Mouse (Mus musculus) CH12.LX (cell line): ENCODE data around the gene Sell. TPM values are rescaled to one million over a fixed set of nuclear protein-coding genes. Genes with fewer than 3 reads are reported as not detected.

Experiments used
- DNase-seq: peaks from one replicate; pipeline ENCODE4 v3.0.0-alpha.2; 2013; ENCODE audit errors: extremely low read depth
- H3K27ac ChIP-seq: 2 replicates; pipeline ENCODE4 v1.5.1; 2012; ENCODE audit warnings: low read depth, mild to moderate bottlenecking, control low read depth, moderate library complexity; ENCODE audit not compliant: insufficient read depth
- H3K27me3 ChIP-seq: replicated peaks from 2 replicates; pipeline ENCODE3; 2012; ENCODE audit warnings: inconsistent platforms
- H3K36me3 ChIP-seq, 2 experiments: replicated peaks in 1 of 2; 2 replicates each; pipeline versions ENCODE3 to v1.6.1; 2012; ENCODE audit warnings: inconsistent platforms in 1 of 2, low read length in 1 of 2, mild to moderate bottlenecking in 1 of 2, mixed read lengths in 1 of 2, moderate library complexity in 1 of 2; ENCODE audit not compliant: control insufficient read depth in 1 of 2, insufficient read depth in 1 of 2
- H3K4me1 ChIP-seq, 2 experiments: 2 replicates each; pipeline ENCODE4 v1.6.1; 2012; ENCODE audit warnings: inconsistent platforms in 1 of 2, moderate library complexity in 1 of 2; ENCODE audit not compliant: insufficient read depth in 2 of 2, control insufficient read depth in 1 of 2
- H3K4me2 ChIP-seq: 2 replicates; pipeline ENCODE4 v1.6.1; 2012; ENCODE audit warnings: low read depth, mild to moderate bottlenecking, control low read depth; ENCODE audit not compliant: poor library complexity, insufficient read depth, severe bottlenecking
- H3K4me3 ChIP-seq, 3 experiments: fragments of 150-350 bp in 1 of 3; sonication (generic) in 1 of 3; replicated peaks in 1 of 3; 2 replicates each; pipeline versions ENCODE3 to v1.5.1; 2011 to 2012; ENCODE audit warnings: low read depth in 2 of 3, low read length in 2 of 3, mild to moderate bottlenecking in 2 of 3, moderate library complexity in 2 of 3, control low read depth in 1 of 3, improper control_type of control experiment in 1 of 3, inconsistent platforms in 1 of 3, mixed read lengths in 1 of 3; ENCODE audit not compliant: poor library complexity in 1 of 3
- H3K79me2 ChIP-seq: replicated peaks from 2 replicates; pipeline ENCODE4 v1.6.1; 2012; ENCODE audit warnings: mild to moderate bottlenecking, moderate library complexity; ENCODE audit not compliant: control insufficient read depth, poor library complexity, insufficient read depth, severe bottlenecking; ENCODE audit errors: extremely low read depth
- H3K9ac ChIP-seq: 2 replicates; pipeline ENCODE4 v1.6.1; 2012; ENCODE audit warnings: low read depth, mild to moderate bottlenecking, control low read depth, moderate library complexity; ENCODE audit not compliant: insufficient read depth
- H3K9me3 ChIP-seq: replicated peaks from 2 replicates; pipeline ENCODE3; 2012; ENCODE audit warnings: low read length, inconsistent platforms, mixed read lengths
- CHD2 ChIP-seq: IDR thresholded peaks from 2 replicates; pipeline ENCODE4 v1.6.1; 2011; ENCODE audit warnings: low read length, improper control_type of control experiment
- ELF1 ChIP-seq: IDR thresholded peaks from 2 replicates; pipeline ENCODE4 v1.6.1; 2014; ENCODE audit warnings: low read depth, mild to moderate bottlenecking, inconsistent platforms, low read length, improper control_type of control experiment
- EP300 ChIP-seq: IDR thresholded peaks from 2 replicates; pipeline ENCODE4 v1.6.1; 2011; ENCODE audit warnings: low read length, improper control_type of control experiment
- ETS1 ChIP-seq: conservative IDR thresholded peaks from 2 replicates; pipeline ENCODE4 v1.6.1; 2012; ENCODE audit warnings: low read depth, mild to moderate bottlenecking, inconsistent platforms, low read length, improper control_type of control experiment, moderate library complexity
- GABPA ChIP-seq: IDR thresholded peaks from 2 replicates; pipeline ENCODE4 v1.6.1; 2012; ENCODE audit warnings: low read depth, low read length, improper control_type of control experiment, inconsistent platforms; ENCODE audit not compliant: insufficient replicate concordance
- HCFC1 ChIP-seq: IDR thresholded peaks from 2 replicates; pipeline ENCODE4 v1.6.1; 2012; ENCODE audit warnings: low read depth, mild to moderate bottlenecking, inconsistent platforms, low read length, improper control_type of control experiment
- IRF4 ChIP-seq: IDR thresholded peaks from 2 replicates; pipeline ENCODE4 v1.6.1; 2014; ENCODE audit warnings: low read depth, mild to moderate bottlenecking, inconsistent platforms, low read length, improper control_type of control experiment
- JUN ChIP-seq: IDR thresholded peaks from 2 replicates; pipeline ENCODE4 v1.6.1; 2011; ENCODE audit warnings: low read depth, mild to moderate bottlenecking, low read length, improper control_type of control experiment, moderate library complexity; ENCODE audit not compliant: insufficient read depth
- JUND ChIP-seq: conservative IDR thresholded peaks from 2 replicates; pipeline ENCODE4 v1.6.1; 2011; ENCODE audit warnings: low read depth, low read length, improper control_type of control experiment
- MAFK ChIP-seq: IDR thresholded peaks from 2 replicates; pipeline ENCODE4 v1.6.1; 2011; ENCODE audit warnings: low read length, improper control_type of control experiment; ENCODE audit not compliant: insufficient replicate concordance
- MEF2A ChIP-seq: IDR thresholded peaks from 2 replicates; pipeline ENCODE4 v1.6.1; 2014; ENCODE audit warnings: low read depth, mild to moderate bottlenecking, inconsistent platforms, low read length, improper control_type of control experiment, borderline replicate concordance
- MXI1 ChIP-seq: IDR thresholded peaks from 2 replicates; pipeline ENCODE4 v1.6.1; 2011; ENCODE audit warnings: mild to moderate bottlenecking, low read depth, low read length, improper control_type of control experiment
- NELFE ChIP-seq: IDR thresholded peaks from 2 replicates; pipeline ENCODE4 v1.6.1; 2011; ENCODE audit warnings: low read depth, low read length, improper control_type of control experiment
- NRF1 ChIP-seq: IDR thresholded peaks from 2 replicates; pipeline ENCODE4 v1.6.1; 2014; ENCODE audit warnings: low read depth, mild to moderate bottlenecking, inconsistent platforms, low read length, improper control_type of control experiment, moderate library complexity
- POLR2A ChIP-seq: IDR thresholded peaks from 2 replicates; pipeline ENCODE4 v1.6.1; 2011; ENCODE audit warnings: low read depth, mild to moderate bottlenecking, improper control_type of control experiment, low read length
- SIN3A ChIP-seq: IDR thresholded peaks from 2 replicates; pipeline ENCODE4 v1.6.1; 2012; ENCODE audit warnings: low read length, improper control_type of control experiment, inconsistent platforms
- TCF12 ChIP-seq: IDR thresholded peaks from 2 replicates; pipeline ENCODE4 v1.6.1; 2014; ENCODE audit warnings: low read depth, mild to moderate bottlenecking, inconsistent platforms, low read length, improper control_type of control experiment
- USF2 ChIP-seq: conservative IDR thresholded peaks from 2 replicates; pipeline ENCODE4 v1.6.1; 2011; ENCODE audit warnings: low read depth, low read length, improper control_type of control experiment
- ZMIZ1 ChIP-seq: IDR thresholded peaks from 2 replicates; pipeline ENCODE4 v1.6.1; 2012; ENCODE audit warnings: low read depth, mild to moderate bottlenecking, inconsistent platforms, low read length, improper control_type of control experiment
- ZNF384 ChIP-seq: IDR thresholded peaks from 2 replicates; pipeline ENCODE4 v1.6.1; 2012; ENCODE audit warnings: low read depth, low read length, improper control_type of control experiment, inconsistent platforms
- dilution Hi-C: fragments of 300-500 bp; cut with MboI; formaldehyde crosslinking; loops from 2 replicates; pipeline ENCODE4 v1.14.3; 2020; ENCODE audit warnings: low sequenced_read_pairs; ENCODE audit not compliant: extremely low pct_unique_long_range_greater_than_20kb, extremely low pct_ligation_motif_present
- in situ Hi-C: fragments of 300-500 bp; cut with MboI; formaldehyde crosslinking; loops from 3 replicates; pipeline ENCODE4 v1.14.3; 2019; ENCODE audit warnings: low sequenced_read_pairs, low pct_ligation_motif_present, low pct_unique_long_range_greater_than_20kb, mixed read lengths
- polyA plus RNA-seq: library from polyadenylated mRNA; unstranded; fragments of >175 nt; gene quantifications from 2 replicates; pipeline ENCODE4 v1.2.1, GENCODE M21; 2012; ENCODE audit warnings: low read depth; ENCODE audit not compliant: insufficient read length
- total RNA-seq, 2 experiments: library from RNA; depleted of rRNA; stranded (reverse); fragments of 300-350 nt in 1 of 2; fragments of >200 nt in 1 of 2; gene quantifications; 2 replicates each; pipeline ENCODE4 v1.2.3; 2012 to 2014

Sell gene
- total and polyA plus RNA-seq, 3 experiments = not detected

DNA sequence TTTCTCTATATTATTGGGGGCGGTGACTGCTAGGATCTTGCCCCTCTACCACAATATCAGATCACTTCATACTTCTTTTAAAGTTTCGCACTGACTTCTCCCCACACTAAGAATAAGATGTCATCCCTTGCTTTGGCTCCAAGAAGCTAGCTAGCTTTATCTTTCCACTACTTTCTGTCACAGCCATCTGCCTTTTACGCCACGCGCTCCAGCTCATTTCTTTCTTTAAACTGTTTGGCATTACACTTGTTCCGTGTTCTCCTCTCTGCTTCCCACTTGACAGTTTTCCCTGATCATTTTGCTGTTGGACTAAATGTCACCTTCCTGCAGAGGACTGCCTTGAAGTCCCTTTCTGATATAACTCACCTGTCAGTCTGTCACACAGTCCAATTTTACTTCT is 56.1 kb downstream of the Sell start:
- H3K27me3 ChIP-seq = peaks cover 1% of the 10 kb centered on the region
- DNase-seq = no peak
- TF ChIP-seq NELFE (no peak), HCFC1 (no peak), MXI1 (no peak), ETS1 (no peak), JUND (no peak), JUN (no peak), EP300 (no peak), GABPA (no peak), ZNF384 (no peak), IRF4 (no peak), USF2 (no peak), MEF2A (no peak)
- in situ Hi-C loops = no loop called here
- no peaks in the 10 kb centered on the region for H3K4me1 ChIP-seq
- no peak overlapping the region for H3K27ac ChIP-seq
- no peak overlapping the region for H3K9ac ChIP-seq
- H3K36me3 ChIP-seq = no peaks in the 10 kb centered on the region
- H3K4me2 ChIP-seq = no peak overlapping the region
- dilution Hi-C loops = no loop called here
- no peak overlapping the region for H3K4me3 ChIP-seq
- H3K9me3 ChIP-seq = no peaks in the 10 kb centered on the region
- H3K79me2 ChIP-seq = no peaks in the 10 kb centered on the region

DNA sequence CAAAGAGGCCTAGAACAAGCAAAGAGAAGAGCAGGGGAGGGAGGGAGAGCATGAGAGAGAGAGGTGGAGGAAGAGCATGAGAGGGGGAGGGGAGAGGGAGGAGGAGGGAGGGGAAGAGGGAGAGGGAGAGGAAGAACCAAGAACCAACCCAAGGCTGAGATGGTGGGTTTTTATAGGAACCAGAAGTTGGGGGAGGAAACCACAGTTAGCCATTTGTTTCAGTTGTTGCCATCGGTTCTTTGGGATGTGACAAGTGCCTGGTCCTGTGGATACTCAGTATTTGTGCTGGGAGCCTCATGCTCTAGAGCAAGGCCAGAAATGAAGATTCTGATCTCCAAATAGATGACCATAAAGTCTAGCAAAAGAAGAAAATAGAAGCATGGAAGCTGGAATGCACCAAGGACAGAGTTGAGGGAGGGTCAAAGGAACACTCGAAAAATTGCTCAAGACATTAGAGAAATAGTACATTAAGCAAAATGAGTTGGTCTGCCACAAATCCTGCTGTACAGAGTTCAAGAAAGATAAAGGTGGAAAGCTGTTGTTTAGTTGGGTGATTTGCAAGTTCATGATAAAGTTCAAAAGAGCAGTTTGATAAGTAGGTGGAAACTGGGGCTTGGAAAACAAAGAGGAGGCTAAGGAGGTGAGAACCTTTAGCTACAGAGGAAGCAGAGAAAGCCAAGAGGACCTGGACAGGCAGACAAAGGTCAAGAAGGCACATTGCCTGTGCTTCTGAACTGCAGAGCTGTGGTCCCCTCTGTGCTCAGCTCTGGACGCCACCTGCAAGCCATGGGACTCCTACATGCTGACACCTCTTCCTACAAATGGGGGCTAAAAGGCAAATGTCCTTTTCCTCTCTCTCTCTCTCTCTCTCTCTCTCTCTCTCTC is 58.4 kb downstream of the Sell start:
- in situ Hi-C loops (no loop called here), dilution Hi-C loops (no loop called here)
- H3K4me2 ChIP-seq = no peak overlapping the region
- H3K4me1 ChIP-seq = no peaks in the 10 kb centered on the region
- no peaks in the 10 kb centered on the region for H3K9me3 ChIP-seq
- no peak overlapping the region for H3K27ac ChIP-seq
- DNase-seq = no peak
- H3K79me2 ChIP-seq = no peaks in the 10 kb centered on the region
- TF ChIP-seq EP300 (no peak), ZMIZ1 (no peak), CHD2 (no peak), ELF1 (no peak), USF2 (no peak), NRF1 (no peak), MAFK (no peak), MXI1 (no peak), POLR2A (no peak), GABPA (no peak), SIN3A (no peak), MEF2A (no peak), ZNF384 (no peak), JUND (no peak), TCF12 (no peak)
- H3K9ac ChIP-seq = no peak overlapping the region
- no peak overlapping the region for H3K4me3 ChIP-seq
- H3K27me3 ChIP-seq = peaks cover 4% of the 10 kb centered on the region
- no peaks in the 10 kb centered on the region for H3K36me3 ChIP-seq
